Mouse (Mus musculus): Measurements from ENCODE around the gene Slc44a3. TPM values are rescaled to one million over a fixed set of nuclear protein-coding genes. Genes with fewer than 3 reads are reported as not detected.

The Slc44a3 gene
- polyA plus RNA-seq, 1 experiment = 0.29 TPM

- TF ChIP-seq CTCF (IDR thresholded peaks at IDR 0.05; ENCODE audit: borderline replicate concordance, extremely low read depth, insufficient read depth, insufficient read length) (no peak), POLR2A (IDR thresholded peaks at IDR 0.05; ENCODE audit: borderline replicate concordance, extremely low read depth, insufficient read depth, insufficient read length, poor library complexity, severe bottlenecking) (no peak)
- peak; percentile 57 for DNase-seq (ENCODE audit: low read depth)
These were observed 98.2 kb downstream of the Slc44a3 start for GRCm38 (mm10) chr3:121433968-121434533.

DNA sequence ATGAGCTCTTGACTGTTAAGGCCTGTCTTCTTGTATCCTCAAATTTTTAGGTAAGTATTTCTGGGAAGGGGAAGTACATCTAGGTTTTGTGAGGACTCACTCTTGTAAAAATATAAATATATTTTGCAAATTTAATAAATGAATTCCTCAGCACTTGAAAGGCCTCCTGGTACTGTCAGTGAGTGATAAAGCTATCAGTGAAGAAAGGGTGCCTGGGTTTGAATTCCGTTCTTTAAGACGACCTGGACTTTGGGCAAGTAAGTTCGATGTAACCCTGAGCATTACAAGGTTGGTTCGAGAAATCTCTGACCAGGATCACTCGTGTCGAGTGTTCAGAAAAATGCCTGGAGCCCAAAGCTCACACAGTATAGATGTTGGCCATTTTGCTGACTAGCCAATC lies 98.8 kb downstream of the Slc44a3 start:
- no peak for TF ChIP-seq POLR2A (IDR thresholded peaks at IDR 0.05; ENCODE audit: borderline replicate concordance, extremely low read depth, insufficient read depth, insufficient read length, poor library complexity, severe bottlenecking)
- no peak for TF ChIP-seq CTCF (IDR thresholded peaks at IDR 0.05; ENCODE audit: borderline replicate concordance, extremely low read depth, insufficient read depth, insufficient read length)
- DNase-seq (ENCODE audit: low read depth) = no peak

DNA sequence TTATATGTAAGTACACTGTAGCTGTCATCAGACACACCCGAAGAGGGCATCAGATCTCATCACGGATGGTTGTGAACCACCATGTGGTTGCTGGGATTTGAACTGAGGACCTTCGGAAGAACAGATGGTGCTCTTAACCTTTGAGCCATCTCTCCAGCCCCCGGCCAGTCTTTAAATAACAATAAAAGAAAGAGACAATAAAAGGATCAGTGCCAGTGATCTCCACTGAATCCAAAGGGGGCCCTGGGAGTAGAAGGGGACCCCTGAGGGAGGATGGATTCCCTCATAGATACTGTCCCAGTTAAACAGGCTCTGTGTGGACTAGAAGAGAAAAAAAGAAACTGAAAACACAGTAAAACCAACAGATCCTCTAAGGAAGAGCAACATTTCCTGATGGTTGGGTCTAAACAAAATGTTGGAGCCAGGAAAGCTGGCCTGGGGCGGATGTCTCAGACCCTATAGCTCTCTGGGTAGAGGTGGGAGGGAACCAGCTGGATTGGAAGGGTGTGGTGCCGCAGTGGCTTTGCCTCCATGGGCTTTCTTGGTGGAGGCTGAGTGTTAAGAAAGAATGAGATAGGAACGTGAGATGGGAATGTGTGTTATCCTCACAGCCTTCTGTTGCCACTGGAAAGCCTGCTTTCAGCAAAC lies 101.8 kb downstream of the Slc44a3 start:
- no peak for TF ChIP-seq POLR2A (IDR thresholded peaks at IDR 0.05; ENCODE audit: borderline replicate concordance, extremely low read depth, insufficient read depth, insufficient read length, poor library complexity, severe bottlenecking)
- TF ChIP-seq CTCF (IDR thresholded peaks at IDR 0.05; ENCODE audit: borderline replicate concordance, extremely low read depth, insufficient read depth, insufficient read length) = no peak
- DNase-seq (ENCODE audit: low read depth) = no peak

GRCm38 (mm10) chr3:121429469-121429868 lies 102.7 kb downstream of the Slc44a3 start:
- TF ChIP-seq POLR2A (IDR thresholded peaks at IDR 0.05; ENCODE audit: borderline replicate concordance, extremely low read depth, insufficient read depth, insufficient read length, poor library complexity, severe bottlenecking) (no peak), CTCF (IDR thresholded peaks at IDR 0.05; ENCODE audit: borderline replicate concordance, extremely low read depth, insufficient read depth, insufficient read length) (no peak)
- no peak for DNase-seq (ENCODE audit: low read depth)

- no peak for DNase-seq (ENCODE audit: low read depth)
- TF ChIP-seq POLR2A (IDR thresholded peaks at IDR 0.05; ENCODE audit: borderline replicate concordance, extremely low read depth, insufficient read depth, insufficient read length, poor library complexity, severe bottlenecking) (no peak), CTCF (IDR thresholded peaks at IDR 0.05; ENCODE audit: borderline replicate concordance, extremely low read depth, insufficient read depth, insufficient read length) (no peak)
These were observed 103.4 kb downstream of the Slc44a3 start for GRCm38 (mm10) chr3:121428696-121429259.

DNA sequence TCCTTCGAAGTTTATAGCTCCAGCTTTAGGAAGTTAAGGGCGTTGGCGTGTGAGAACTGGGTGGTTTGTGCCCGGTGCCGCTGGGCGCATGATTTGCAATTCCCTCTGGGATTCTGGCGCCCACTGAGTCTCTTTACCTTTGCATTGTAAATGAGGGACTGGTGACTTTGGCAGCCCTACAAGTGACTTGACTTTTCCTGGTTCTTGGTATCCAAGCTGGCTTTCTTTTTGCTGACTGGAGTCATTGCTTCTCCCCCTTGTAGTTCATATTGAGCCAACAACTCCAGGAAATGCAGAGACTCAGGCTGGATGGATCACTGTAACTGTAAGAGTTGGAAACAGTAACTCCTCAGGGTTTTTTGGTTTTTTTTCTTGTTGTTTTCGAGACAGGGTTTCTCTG lies 104.0 kb downstream of the Slc44a3 start:
- DNase-seq (ENCODE audit: low read depth) = peak; percentile 47
- no peak for TF ChIP-seq CTCF (IDR thresholded peaks at IDR 0.05; ENCODE audit: borderline replicate concordance, extremely low read depth, insufficient read depth, insufficient read length)
- TF ChIP-seq POLR2A (IDR thresholded peaks at IDR 0.05; ENCODE audit: borderline replicate concordance, extremely low read depth, insufficient read depth, insufficient read length, poor library complexity, severe bottlenecking) = no peak

GRCm38 (mm10) chr3:121427520-121427908 lies 104.7 kb downstream of the Slc44a3 start:
- DNase-seq (ENCODE audit: low read depth) = peak; percentile 96
- no peak for TF ChIP-seq POLR2A (IDR thresholded peaks at IDR 0.05; ENCODE audit: borderline replicate concordance, extremely low read depth, insufficient read depth, insufficient read length, poor library complexity, severe bottlenecking)
- no peak for TF ChIP-seq CTCF (IDR thresholded peaks at IDR 0.05; ENCODE audit: borderline replicate concordance, extremely low read depth, insufficient read depth, insufficient read length)

DNA sequence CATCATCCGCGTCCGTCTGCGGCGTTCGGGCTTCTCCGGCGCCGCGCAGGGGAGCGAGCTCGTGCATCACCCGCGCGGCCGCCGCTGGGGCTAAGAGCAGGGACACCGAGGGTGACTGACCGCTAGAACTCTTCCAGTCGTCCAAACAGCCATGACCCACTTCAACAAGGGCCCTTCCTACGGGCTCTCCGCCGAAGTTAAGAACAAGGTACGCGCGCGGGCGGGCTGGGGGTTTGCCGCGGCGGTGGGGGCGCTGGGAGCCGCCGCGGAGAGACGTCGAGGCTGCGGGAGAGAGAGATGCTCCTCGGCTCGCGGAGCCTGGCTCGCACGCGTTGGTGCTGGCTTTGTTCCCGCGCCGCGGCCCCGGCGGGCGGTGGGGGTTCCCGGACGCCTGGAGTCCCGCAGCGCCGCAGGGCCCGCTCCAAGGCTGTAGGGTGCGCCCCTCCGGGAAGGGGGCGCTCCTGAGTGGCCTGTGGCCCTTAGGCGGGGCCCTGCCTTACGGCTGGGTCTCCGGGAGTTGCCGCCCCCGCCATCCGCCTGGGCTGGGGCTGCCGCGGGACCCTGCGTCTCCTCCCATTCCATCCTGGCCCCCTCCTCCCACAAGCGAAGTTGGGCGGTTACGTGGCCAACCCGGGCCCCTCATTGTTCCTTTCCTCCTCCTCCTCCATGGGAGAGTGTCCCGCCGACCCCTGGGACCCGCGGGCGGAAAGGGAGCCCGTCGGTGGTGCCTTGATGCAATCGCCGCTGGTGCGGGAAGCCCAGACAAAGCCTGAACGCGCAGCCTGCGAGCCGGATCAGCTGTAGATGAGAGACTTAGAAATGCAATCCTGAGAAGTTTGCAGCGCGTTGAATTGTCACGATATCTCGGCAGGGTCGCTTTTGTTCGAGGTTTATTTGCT lies 105.3 kb downstream of the Slc44a3 start:
- peak; percentile 88 for DNase-seq (ENCODE audit: low read depth)
- TF ChIP-seq POLR2A (IDR thresholded peaks at IDR 0.05; ENCODE audit: borderline replicate concordance, extremely low read depth, insufficient read depth, insufficient read length, poor library complexity, severe bottlenecking) (peak; percentile 14; the same call in 1 of the 2 replicates), CTCF (IDR thresholded peaks at IDR 0.05; ENCODE audit: borderline replicate concordance, extremely low read depth, insufficient read depth, insufficient read length) (peak; percentile 40; the same call in 1 of the 2 replicates)

GRCm38 (mm10) chr3:121425861-121426620 lies 106.2 kb downstream of the Slc44a3 start, which contains the start of gene Cnn3:
Gene Cnn3 (plus strand): TSS chr3:121426497.
- DNase-seq (ENCODE audit: low read depth) = peak; percentile 98
- TF ChIP-seq POLR2A (IDR thresholded peaks at IDR 0.05; ENCODE audit: borderline replicate concordance, extremely low read depth, insufficient read depth, insufficient read length, poor library complexity, severe bottlenecking) (peak; percentile 97), CTCF (IDR thresholded peaks at IDR 0.05; ENCODE audit: borderline replicate concordance, extremely low read depth, insufficient read depth, insufficient read length) (no peak)

GRCm38 (mm10) chr3:121422405-121422804 lies 109.8 kb downstream of the Slc44a3 start:
- DNase-seq (ENCODE audit: low read depth) = no peak

More at GRCm38 (mm10) chr3:121422405-121422804, 109.8 kb downstream of the Slc44a3 start:
- TF ChIP-seq CTCF (IDR thresholded peaks at IDR 0.05; ENCODE audit: borderline replicate concordance, extremely low read depth, insufficient read depth, insufficient read length) = no peak
